Mouse (Mus musculus) telencephalon, adult 2 months (tissue): ENCODE results near the gene Eif3l.

ENCODE experiments used
- DNase-seq: peaks from one replicate; pipeline ENCODE4 v3.0.0-alpha.2; 2011; ENCODE audit warnings: low read depth, low spot score

The Eif3l gene

GRCm38 (mm10) chr15:79093083-79093839, 18.3 kb downstream of the Eif3l start:
- DNase-seq, result no peak

DNA sequence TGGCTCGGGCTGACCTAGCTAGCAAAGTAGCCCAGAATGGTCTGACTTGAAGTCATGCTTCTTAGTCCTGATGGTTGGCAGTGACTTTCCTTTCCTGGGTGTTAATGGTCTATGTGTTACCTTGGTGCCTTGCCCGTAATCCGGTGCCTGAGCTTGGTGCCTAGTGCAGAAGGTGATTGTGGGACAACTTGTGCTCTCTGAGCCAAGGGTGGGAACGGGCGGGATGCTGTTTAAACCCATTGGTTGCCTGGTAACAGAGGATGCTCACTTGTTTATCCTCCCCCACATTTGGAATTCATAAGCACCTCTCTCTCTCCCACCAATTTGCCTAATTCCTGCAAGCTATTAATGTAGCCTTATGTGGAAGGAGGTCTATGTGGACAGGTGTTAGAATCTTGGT, 20.5 kb downstream of the Eif3l start:
- DNase-seq, result no peak

DNA sequence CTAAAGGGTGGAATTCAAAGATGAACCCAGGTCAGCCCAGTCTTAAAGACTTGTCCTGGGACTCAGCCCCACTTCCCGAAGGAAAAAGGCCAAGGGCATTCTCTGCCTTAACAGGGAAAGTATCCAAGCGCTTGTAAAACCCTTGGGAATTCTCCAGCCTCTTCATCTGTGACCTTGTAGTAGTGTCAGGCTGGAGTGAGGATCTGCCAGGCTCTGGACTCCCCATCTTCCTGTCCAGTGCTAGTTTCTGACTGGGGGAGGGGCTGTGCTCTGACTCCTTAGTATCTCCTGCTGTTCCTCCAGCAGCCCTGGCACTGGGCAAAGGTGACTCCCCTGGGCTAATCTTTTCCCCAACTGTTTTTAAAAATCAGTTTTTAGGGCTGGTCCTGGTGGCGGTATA, 21.6 kb downstream of the Eif3l start:
- no peak for DNase-seq

- DNase-seq, result no peak
Measured at GRCm38 (mm10) chr15:79097135-79097534, 22.2 kb downstream of the Eif3l start.

- DNase-seq, result peak; percentile 64
Measured at GRCm38 (mm10) chr15:79097611-79098025, 22.6 kb downstream of the Eif3l start.

GRCm38 (mm10) chr15:79098220-79098619, 23.2 kb downstream of the Eif3l start:
- no peak for DNase-seq

- no peak for DNase-seq
Measured at GRCm38 (mm10) chr15:79098868-79099267, 23.9 kb downstream of the Eif3l start.

GRCm38 (mm10) chr15:79099456-79099855, 24.5 kb downstream of the Eif3l start:
- no peak for DNase-seq

DNA sequence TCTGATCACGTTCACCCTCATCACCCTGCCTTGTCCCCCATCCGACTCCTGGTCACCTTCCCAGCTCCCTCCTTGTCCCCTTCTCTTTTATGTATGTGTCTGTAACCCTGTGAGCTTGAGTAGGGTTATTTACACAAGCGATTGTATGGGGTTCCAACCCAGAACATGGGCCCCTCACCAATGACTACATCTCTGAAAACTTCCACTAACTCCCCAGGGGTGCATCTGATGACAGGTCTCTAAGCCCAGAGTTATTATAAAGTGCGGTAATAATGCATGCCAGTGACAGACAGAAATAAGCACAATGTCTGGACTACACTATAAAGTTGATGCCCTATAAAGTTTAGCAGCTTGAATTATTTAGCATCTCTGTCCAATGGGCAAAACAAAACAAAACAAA, 25.4 kb downstream of the Eif3l start:
- DNase-seq, result no peak

DNA sequence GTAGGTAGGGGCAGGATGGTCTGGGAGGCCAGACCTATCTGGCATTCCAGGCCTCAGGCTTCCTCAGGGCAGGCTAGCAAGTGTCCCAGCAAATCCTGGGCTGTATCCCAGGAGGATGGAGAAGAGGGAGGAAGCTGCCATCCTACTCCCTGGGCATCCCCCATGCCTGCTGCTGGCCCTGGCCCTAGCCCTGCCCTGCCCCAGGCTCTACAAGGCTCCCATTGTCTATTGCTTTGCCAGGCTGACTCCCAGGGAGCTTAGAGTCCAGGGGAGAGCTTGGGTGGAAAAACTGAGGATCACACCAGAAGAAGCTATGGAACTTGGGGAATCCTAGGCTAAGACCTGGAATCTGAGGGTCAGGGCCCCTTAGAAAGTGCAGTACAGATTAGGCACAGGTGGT, 26.6 kb downstream of the Eif3l start:
- DNase-seq, result no peak

DNA sequence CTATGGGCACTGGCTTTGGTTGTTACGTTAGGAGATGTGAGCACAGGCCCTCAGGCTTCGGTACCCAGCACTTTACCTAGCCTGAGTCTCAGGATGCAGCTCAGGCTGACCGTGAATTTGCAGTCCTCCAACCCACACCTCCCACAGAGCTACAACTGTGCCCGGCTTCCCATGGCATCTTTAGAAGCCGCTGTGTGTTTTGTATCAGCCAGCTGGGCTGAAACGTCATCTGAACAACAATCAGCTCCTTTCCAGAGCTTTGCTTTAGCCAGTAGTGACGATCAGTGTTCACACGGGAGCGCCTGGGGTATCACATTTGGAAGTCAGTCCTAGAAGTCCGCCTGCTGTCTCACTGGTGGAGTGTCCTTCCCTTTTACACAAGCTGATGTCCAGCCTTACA, 28.3 kb downstream of the Eif3l start:
- DNase-seq, result no peak

DNA sequence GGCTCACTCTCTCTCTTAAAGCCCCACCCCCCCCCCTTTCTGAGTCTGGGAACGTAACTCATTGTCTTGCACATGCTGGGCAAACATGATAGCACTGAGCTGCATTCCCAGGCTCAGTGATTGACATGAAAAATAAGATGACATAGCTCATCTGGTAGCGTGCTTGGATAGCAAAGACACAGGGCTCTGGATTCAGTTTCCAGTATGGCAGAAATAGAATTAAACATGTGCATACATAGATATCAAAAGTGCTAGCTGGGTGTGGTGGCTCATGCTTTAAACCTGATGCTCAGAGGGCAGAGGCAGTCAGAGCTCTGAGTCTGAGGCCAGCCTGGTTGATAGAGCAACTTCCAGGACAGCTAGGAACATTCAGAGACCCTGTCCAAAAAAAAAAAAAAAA, 30.8 kb downstream of the Eif3l start:
- no peak for DNase-seq

DNA sequence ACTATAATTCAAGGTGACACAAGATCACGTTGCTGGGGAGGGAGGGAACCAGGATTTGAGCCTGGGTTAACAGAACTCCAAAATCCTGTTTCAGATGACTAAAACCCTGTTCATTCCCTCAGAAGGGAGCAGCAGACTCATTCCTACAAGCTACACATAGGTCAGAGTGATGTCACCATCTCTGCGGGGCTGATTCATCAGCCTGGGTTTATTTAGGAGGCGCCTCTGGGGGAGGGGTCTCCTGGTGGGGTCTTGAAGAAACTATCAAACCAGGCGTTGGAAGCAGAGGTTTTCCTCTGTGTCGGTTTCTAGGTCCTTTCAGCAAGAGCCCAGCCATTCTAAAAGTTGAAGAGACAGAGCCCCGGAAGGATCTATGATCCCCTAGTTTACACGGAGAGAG, 33.0 kb downstream of the Eif3l start:
- no peak for DNase-seq

DNA sequence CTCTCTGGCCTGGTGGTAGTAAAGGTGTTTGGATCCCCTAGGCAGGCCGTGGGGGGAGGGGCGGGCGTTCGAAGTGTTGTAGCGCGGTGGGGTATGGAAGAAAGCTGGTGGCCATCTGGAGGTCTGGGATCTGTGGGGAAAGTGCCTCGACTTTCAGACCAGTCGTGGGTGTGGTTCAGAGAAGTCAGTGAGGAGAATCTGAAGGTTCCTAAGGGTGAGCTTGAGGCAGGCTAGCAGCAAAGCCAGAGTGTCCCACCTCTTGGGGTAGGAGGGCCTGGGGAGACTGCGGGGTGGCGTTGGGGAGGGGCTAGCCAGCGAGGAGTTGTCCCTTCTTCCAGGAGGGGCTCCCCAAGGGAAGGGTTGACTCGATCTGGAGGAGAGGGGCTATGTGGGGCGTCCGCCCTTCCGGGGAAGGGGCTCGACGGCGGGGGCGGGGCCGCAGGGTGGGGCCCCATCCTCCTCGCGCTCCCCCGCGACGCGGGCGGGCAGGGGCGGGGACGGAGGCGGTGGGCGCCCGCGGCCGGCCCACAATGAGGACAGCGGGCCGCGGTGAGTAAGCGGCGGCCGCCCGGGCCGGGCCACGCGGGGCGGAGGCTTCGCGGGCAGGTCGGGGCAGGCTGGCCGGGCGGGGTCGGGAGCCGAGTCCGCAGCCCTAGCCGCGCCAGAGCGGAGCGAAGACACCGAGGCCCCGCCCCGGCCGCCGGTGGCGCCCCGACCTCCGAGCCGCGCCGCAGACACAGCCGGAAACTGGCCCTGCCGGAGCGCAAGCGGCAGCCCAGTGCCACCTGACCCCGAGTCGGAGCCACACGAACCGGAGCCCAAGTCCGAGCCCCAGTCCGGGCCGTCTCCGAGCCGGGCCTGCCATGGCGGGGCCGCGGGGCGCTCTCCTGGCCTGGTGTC, 33.7 kb downstream of the Eif3l start, which contains the start of gene Micall1:
Gene Micall1, plus strand, starts transcription at position 478 of the 900 bp plus-strand sequence.
- no peak for DNase-seq

DNA sequence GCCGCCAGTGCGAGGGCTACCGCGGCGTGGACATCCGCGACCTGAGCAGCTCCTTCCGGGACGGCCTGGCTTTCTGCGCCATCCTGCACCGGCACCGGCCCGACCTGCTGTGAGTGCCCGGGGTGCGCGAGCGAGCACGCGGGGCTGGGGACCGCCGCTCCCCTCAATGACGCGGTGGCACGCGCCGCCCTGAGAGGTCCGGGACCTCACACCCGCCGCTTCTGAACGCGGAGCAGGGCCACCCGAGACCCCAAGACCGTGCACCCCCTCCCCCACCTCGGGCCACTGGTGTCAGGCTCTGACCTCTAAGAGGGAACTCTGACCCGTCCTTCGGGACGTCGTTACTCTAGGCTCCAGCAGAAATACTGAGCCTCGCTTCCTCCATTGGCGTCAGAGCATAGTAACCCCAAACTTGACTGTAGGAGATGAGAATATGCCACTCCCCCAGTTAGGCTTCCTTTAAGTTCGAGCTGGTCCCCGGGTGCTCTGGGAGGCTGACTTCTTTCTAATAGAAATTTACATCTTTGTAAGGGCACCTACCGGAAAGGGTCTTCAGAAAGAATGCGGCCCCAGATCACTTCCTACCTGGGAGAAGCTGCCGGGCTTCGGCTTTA, 34.4 kb downstream of the Eif3l start:
- no peak for DNase-seq

DNA sequence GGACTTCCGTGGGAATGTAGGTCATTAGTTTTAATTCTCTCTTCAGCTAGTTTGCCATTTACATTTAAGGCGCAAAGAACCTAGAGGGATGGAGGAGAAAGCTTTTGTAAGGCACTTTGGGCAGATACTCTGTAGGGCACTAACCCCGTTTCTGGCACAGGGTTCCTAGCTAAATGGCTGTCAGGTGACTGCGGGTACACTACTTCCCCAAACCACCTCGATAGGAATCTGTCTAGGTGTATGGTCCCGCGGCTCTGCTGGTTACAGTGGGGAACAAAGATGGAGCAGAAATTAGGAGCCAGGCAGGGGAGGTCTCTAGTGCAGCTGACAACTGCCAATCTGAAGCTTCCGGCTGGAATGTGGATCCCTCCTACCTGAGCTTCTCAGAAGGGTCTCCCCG, 35.1 kb downstream of the Eif3l start:
- no peak for DNase-seq

DNA sequence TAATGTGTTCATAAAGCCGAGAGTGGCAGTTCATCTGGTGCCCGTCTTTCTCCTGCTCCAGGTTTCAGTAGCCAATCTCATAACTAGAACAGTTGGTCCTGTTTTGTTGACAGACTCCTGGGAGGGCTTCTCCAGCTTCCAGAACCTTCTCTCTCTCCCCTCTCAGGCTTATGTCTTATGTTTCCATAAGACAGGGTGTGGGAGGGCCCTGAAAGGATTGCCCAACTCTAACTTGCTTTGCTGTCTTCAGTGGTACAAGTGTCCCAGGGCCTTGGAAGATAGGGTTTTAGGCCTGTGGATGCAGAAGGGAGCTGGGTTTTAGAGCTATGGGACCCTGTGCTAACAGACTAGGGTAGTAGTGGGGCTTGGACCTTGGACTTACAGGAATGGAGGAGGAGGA, 35.5 kb downstream of the Eif3l start:
- no peak for DNase-seq

- no peak for DNase-seq
Measured at GRCm38 (mm10) chr15:79111774-79112173, 36.8 kb downstream of the Eif3l start.

- no peak for DNase-seq
Measured at GRCm38 (mm10) chr15:79115276-79115675, 40.3 kb downstream of the Eif3l start.

- DNase-seq, result no peak
Measured at GRCm38 (mm10) chr15:79119491-79119890, 44.5 kb downstream of the Eif3l start.

DNA sequence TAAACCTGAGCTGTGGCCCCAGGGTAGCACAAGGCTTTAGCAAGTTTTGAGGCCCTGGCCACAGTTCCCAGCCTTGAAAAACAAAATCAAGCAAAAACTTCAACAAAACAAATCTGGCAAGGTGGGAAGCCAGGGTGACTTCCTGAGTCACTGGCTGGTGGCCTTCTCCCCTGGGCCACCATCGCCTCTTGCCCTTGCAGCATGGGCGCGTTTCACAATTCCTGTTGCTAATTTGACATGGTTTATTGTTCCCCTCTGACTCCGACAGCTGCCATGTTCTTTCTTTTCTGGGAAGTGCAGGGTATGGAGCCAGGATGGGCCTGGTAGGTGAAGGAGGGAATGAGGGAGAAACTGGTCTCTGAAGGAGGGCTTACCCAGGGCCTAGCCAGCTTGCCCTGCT, 47.1 kb downstream of the Eif3l start:
- no peak for DNase-seq

GRCm38 (mm10) chr15:79122546-79122945, 47.6 kb downstream of the Eif3l start:
- no peak for DNase-seq
